Mouse (Mus musculus) erythroblast, embryonic 14.5 days (primary cell): Measurements from ENCODE around the gene Ccm2.

Experiments used
- GATA1 ChIP-seq: IDR thresholded peaks from 2 replicates; pipeline ENCODE4 v1.6.1; 2012; ENCODE audit warnings: low read length, inconsistent platforms, mixed read lengths
- TAL1 ChIP-seq: IDR thresholded peaks from 3 replicates; pipeline ENCODE4 v1.6.1; 2012; ENCODE audit warnings: low read length, inconsistent platforms, mixed read lengths

DNA sequence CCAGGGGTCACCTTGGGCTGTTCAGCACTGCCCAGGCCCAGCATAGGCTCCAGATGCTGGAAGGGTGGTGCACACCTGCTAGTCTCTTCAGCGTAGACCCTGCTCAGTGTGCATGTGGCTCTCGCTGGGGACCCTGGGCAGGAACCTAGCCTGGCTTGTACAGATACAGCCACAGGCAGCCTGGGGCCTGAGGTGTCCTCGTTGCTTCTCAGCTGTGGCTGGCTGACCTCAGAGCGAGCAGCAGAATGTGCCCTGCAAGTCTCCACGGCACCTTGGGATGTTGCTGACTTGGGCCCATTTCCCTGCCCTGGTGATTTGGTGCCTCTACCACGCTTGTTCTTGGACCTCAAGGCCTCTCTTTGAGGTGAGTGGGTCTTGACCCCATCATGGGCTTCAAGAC, 53.1 kb downstream of the Ccm2 start:
- no peak for TF ChIP-seq GATA1
- no peak for TF ChIP-seq TAL1
